Mouse (Mus musculus) cortical plate, adult 2 months (tissue): ENCODE data around the gene Ces2e. TPM values are rescaled to one million over a fixed set of nuclear protein-coding genes. Genes with fewer than 3 reads are reported as not detected.
"Not testable (repeated sequence)": the region's sequence is repeated elsewhere in the genome, so short reads cannot be mapped to it uniquely, and the experiment has no call there.

Source experiments
- H3K27ac ChIP-seq: fragments of 200-500 bp; 2 replicates; pipeline ENCODE4 v1.5.1; 2012; ENCODE audit warnings: low read length, control low read depth, inconsistent platforms; ENCODE audit not compliant: insufficient read depth
- H3K4me1 ChIP-seq: fragments of 200-500 bp; 2 replicates; pipeline ENCODE4 v1.6.1; 2011; ENCODE audit warnings: low read length; ENCODE audit not compliant: control insufficient read depth, insufficient read depth
- H3K4me3 ChIP-seq: fragments of 200-500 bp; 2 replicates; pipeline ENCODE4 v1.5.1; 2011; ENCODE audit warnings: mild to moderate bottlenecking, low read length, control low read depth; ENCODE audit not compliant: insufficient read depth
- CTCF ChIP-seq: fragments of 200-500 bp; IDR thresholded peaks from 2 replicates; pipeline ENCODE4 v1.5.1; 2011; ENCODE audit warnings: mild to moderate bottlenecking, control low read depth, low read length; ENCODE audit not compliant: insufficient read depth; ENCODE audit errors: extremely low read depth
- POLR2A ChIP-seq: fragments of 200-500 bp; IDR thresholded peaks from 2 replicates; pipeline ENCODE4 v1.6.1; 2011; ENCODE audit warnings: mild to moderate bottlenecking, low read length, control low read depth; ENCODE audit not compliant: insufficient read depth; ENCODE audit errors: extremely low read depth
- polyA plus RNA-seq: library from polyadenylated mRNA; depleted of rRNA; stranded (reverse); fragments of >200 nt; gene quantifications from 2 replicates; pipeline ENCODE4 v1.2.3, GENCODE M21; 2012; rRNA removed

Ces2e gene
- polyA plus RNA-seq, result 0.04 TPM in 2 replicates

- TF ChIP-seq POLR2A, result no peak
- TF ChIP-seq CTCF, result no peak
- Histone ChIP-seq H3K4me3 (no peak within 1 kb of the TSS), H3K4me1 (no peaks in the 10 kb centered on the region), H3K27ac (no peak within 1 kb of the TSS)
Observed at GRCm38 (mm10) chr8:104925972-104926596, at the start of gene Ces2e. Gene Ces2e (plus strand): TSS chr8:104926260.

GRCm38 (mm10) chr8:104886223-104886926 lies 39.7 kb upstream of the Ces2e start:
- not testable (repeated sequence) for H3K4me1 ChIP-seq, H3K27ac ChIP-seq

GRCm38 (mm10) chr8:104901746-104902145 lies 24.3 kb upstream of the Ces2e start:
- Histone ChIP-seq H3K4me3 (no peak overlapping the region), H3K27ac (no peak overlapping the region), H3K4me1 (no peaks in the 10 kb centered on the region)
- TF ChIP-seq CTCF, result no peak
- TF ChIP-seq POLR2A, result no peak

More at GRCm38 (mm10) chr8:104886223-104886926, 39.7 kb upstream of the Ces2e start:
- not testable (repeated sequence) for H3K4me3 ChIP-seq

GRCm38 (mm10) chr8:104907111-104907510 lies 18.9 kb upstream of the Ces2e start:
- Histone ChIP-seq H3K4me3 (no peak overlapping the region), H3K4me1 (no peaks in the 10 kb centered on the region), H3K27ac (no peak overlapping the region)
- TF ChIP-seq CTCF, result no peak
- TF ChIP-seq POLR2A, result no peak

GRCm38 (mm10) chr8:104909021-104909420 lies 17.0 kb upstream of the Ces2e start:
- H3K4me1 ChIP-seq, H3K27ac ChIP-seq, H3K4me3 ChIP-seq: not testable (repeated sequence)

GRCm38 (mm10) chr8:104909651-104910050 lies 16.4 kb upstream of the Ces2e start:
- not testable (repeated sequence) for H3K4me3 ChIP-seq, H3K4me1 ChIP-seq, H3K27ac ChIP-seq

- Histone ChIP-seq H3K4me1 (no peaks in the 10 kb centered on the region), H3K27ac (no peak overlapping the region)
Observed at GRCm38 (mm10) chr8:104927301-104927700, 1.2 kb downstream of the Ces2e start.

GRCm38 (mm10) chr8:104944665-104945064 lies 18.6 kb downstream of the Ces2e start:
- no peak overlapping the region for H3K4me3 ChIP-seq
- no peak overlapping the region for H3K27ac ChIP-seq
- TF ChIP-seq CTCF (no peak), POLR2A (no peak)
- H3K4me1 ChIP-seq, result no peaks in the 10 kb centered on the region

More at GRCm38 (mm10) chr8:104927301-104927700, 1.2 kb downstream of the Ces2e start:
- H3K4me3 ChIP-seq, result no peak overlapping the region
- TF ChIP-seq POLR2A (no peak), CTCF (no peak)

GRCm38 (mm10) chr8:104947056-104947455 lies 21.0 kb downstream of the Ces2e start, which contains the start of gene Ces2f:
Gene Ces2f (plus strand): TSS chr8:104947356.
- TF ChIP-seq POLR2A (no peak), CTCF (no peak)
- H3K4me1 ChIP-seq, result no peaks in the 10 kb centered on the region
- H3K4me3 ChIP-seq, result no peak within 1 kb of the TSS
- no peak within 1 kb of the TSS for H3K27ac ChIP-seq

GRCm38 (mm10) chr8:104949031-104949430 lies 23.0 kb downstream of the Ces2e start:
- Histone ChIP-seq H3K4me3 (no peak overlapping the region), H3K27ac (no peak overlapping the region), H3K4me1 (no peaks in the 10 kb centered on the region)
- no peak for TF ChIP-seq CTCF
